Mouse (Mus musculus) kidney, postnatal 0 days (tissue): ENCODE data around the gene Gpr160. TPM values are rescaled to one million over a fixed set of nuclear protein-coding genes. Genes with fewer than 3 reads are reported as not detected.

ENCODE experiments used
- ATAC-seq: fragments of 200-750 bp; cut with Nextera tagmentation; replicated peaks from 2 replicates; pipeline ENCODE4 v1.8.0; 2017; ENCODE audit warnings: low read depth, moderate number of reproducible peaks, moderate TSS enrichment, moderate library complexity; ENCODE audit not compliant: low FRiP score
- DNase-seq: peaks from one replicate; pipeline ENCODE4 v3.0.0-alpha.2; 2016; ENCODE audit warnings: low spot score
- H3K27ac ChIP-seq: fragments of 300-500 bp; sonication (generic); 2 replicates; pipeline ENCODE4 v1.5.1; 2014; ENCODE audit warnings: mild to moderate bottlenecking
- H3K27me3 ChIP-seq: fragments of 300-500 bp; sonication (generic); 2 replicates; pipeline ENCODE4 v1.6.1; 2014; ENCODE audit warnings: low read length, mixed read lengths; ENCODE audit not compliant: insufficient read depth
- H3K36me3 ChIP-seq: fragments of 300-500 bp; sonication (generic); 2 replicates; pipeline ENCODE4 v1.6.1; 2014; ENCODE audit warnings: low read length, mixed read lengths; ENCODE audit not compliant: insufficient read depth
- H3K4me1 ChIP-seq: fragments of 300-500 bp; sonication (generic); replicated peaks from 2 replicates; pipeline ENCODE4 v1.6.1; 2014; ENCODE audit warnings: antibody characterized with exemption, low read length, mixed read lengths; ENCODE audit not compliant: insufficient read depth
- H3K4me2 ChIP-seq: fragments of 300-500 bp; sonication (generic); 2 replicates; pipeline ENCODE4 v1.6.1; 2014; ENCODE audit warnings: mild to moderate bottlenecking, low read length, moderate library complexity, mixed read lengths
- H3K4me3 ChIP-seq: fragments of 300-500 bp; sonication (generic); replicated peaks from 2 replicates; pipeline ENCODE4 v1.5.1; 2014; ENCODE audit warnings: low read depth, low read length
- H3K9ac ChIP-seq: fragments of 300-500 bp; sonication (generic); 2 replicates; pipeline ENCODE4 v1.6.1; 2014; ENCODE audit warnings: low read depth, low read length
- H3K9me3 ChIP-seq: fragments of 300-500 bp; sonication (generic); replicated peaks from 2 replicates; pipeline ENCODE4 v1.6.1; 2016; ENCODE audit warnings: low read length, inconsistent platforms, mixed read lengths
- CTCF ChIP-seq: IDR thresholded peaks from 2 replicates; pipeline ENCODE4 v1.5.1; 2016; ENCODE audit warnings: antibody characterized with exemption, low read depth, mild to moderate bottlenecking, moderate library complexity
- polyA plus RNA-seq: library from polyadenylated mRNA; unstranded; fragments of >200 nt; fragmentation: Nextera tagmentation; extraction: Ambion mirVana; gene quantifications from 2 replicates; pipeline ENCODE4 v1.2.1, GENCODE M21; 2015

Gene Gpr160
- polyA plus RNA-seq, 1 experiment from 2014 or later: 24.2 TPM

GRCm38 (mm10) chr3:30934384-30934783, 78.6 kb downstream of the Gpr160 start:
- Histone ChIP-seq H3K27me3 (no peaks in the 10 kb centered on the region), H3K4me1 (no peaks in the 10 kb centered on the region), H3K27ac (no peak overlapping the region), H3K4me3 (no peak overlapping the region), H3K9ac (no peak overlapping the region), H3K4me2 (no peak overlapping the region), H3K9me3 (no peaks in the 10 kb centered on the region), H3K36me3 (peaks cover 31% of the 10 kb centered on the region)
- DNase-seq: no peak
- ATAC-seq: no peak
- no peak for TF ChIP-seq CTCF

Other genes starting within 250 kb of the Gpr160 start
- 0.46 and 0.54 TPM in 2 replicates for gene Lrriq4, start 211.4 kb upstream of the Gpr160 start, polyA plus RNA-seq
- gene Lrrc34, start 208.1 kb upstream of the Gpr160 start, polyA plus RNA-seq: 2.8 and 3.6 TPM in 2 replicates
- 0.78 and 1.0 TPM in 2 replicates for gene Lrrc31, start 156.1 kb upstream of the Gpr160 start, polyA plus RNA-seq
- gene Samd7, start 109.7 kb upstream of the Gpr160 start, polyA plus RNA-seq: not detected in 2 replicates
- gene Sec62, start 63.1 kb upstream of the Gpr160 start, polyA plus RNA-seq: 178 and 188 TPM in 2 replicates
- 4.5 and 4.7 TPM in 2 replicates for gene Phc3, start 113.5 kb downstream of the Gpr160 start, polyA plus RNA-seq
- 29.5 and 31.6 TPM in 2 replicates for gene Prkci, start 139.8 kb downstream of the Gpr160 start, polyA plus RNA-seq
- 20.7 and 21.2 TPM in 2 replicates for gene Skil, start 239.1 kb downstream of the Gpr160 start, polyA plus RNA-seq